Mouse (Mus musculus): ENCODE results near the gene Prickle2.

DNA sequence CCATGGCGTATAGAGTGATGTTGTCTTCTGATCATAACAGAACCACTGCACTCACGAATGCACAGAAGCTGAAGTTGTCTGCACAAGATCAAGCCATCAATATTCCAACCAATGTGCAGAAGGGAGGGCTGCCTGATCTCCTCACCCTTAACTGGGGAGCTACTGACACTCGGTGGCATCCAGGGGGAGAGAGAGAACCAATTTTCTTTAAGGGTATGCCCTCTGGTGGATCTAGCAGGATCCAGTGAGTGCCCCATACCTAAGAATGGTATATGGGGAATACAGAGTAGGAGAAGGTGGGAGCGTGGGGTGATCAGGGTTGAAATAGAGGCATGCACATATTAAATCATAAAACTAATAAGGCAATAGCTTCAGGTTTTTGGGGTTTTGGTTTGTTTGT is 2.2 kb upstream of the Prickle2 start:
- TF ChIP-seq CTCF (IDR thresholded peaks at IDR 0.05; ENCODE audit: low read depth) (peak; percentile 26; the same call in 1 of the 2 replicates), EP300 (IDR thresholded peaks at IDR 0.05; ENCODE audit: low read depth) (no peak)

All from heart, postnatal 0 days (tissue).